Mouse (Mus musculus): ENCODE results near the gene Bcl2l11. TPM values are rescaled to one million over a fixed set of nuclear protein-coding genes. Genes with fewer than 3 reads are reported as not detected.

The Bcl2l11 gene
- polyA plus RNA-seq, 1 experiment from 2014 or later = 15.3 TPM

GRCm38 (mm10) chr2:128118971-128119370 is 6.9 kb upstream of the Bcl2l11 start:
- Histone ChIP-seq H3K9me3 (ENCODE audit: control insufficient read depth, low read length) (no peaks in the 10 kb centered on the region), H3K4me1 (replicated peaks; ENCODE audit: control insufficient read depth, insufficient read depth, low read length) (peaks cover 8% of the 10 kb centered on the region), H3K4me3 (ENCODE audit: low read depth, low read length) (no peak overlapping the region), H3K27me3 (replicated peaks; ENCODE audit: control insufficient read depth, insufficient read depth, low read length) (peaks cover 27% of the 10 kb centered on the region), H3K27ac (ENCODE audit: low read depth, low read length) (no peak overlapping the region), H3K36me3 (ENCODE audit: control insufficient read depth, insufficient read depth, low read length) (no peaks in the 10 kb centered on the region), H3K9ac (ENCODE audit: low read depth, low read length) (no peak overlapping the region), H3K4me2 (no peak overlapping the region)
- 86% methylated on average over 9 of the region's 9 CpGs for WGBS
- ATAC-seq (replicated peaks; ENCODE audit: low FRiP score) (no peak), DNase-seq (ENCODE audit: low spot score) (no peak)

- Histone ChIP-seq H3K9ac (ENCODE audit: low read depth, low read length) (peak overlapping the region; percentile 23; the same call in 1 of the 2 replicates), H3K27ac (ENCODE audit: low read depth, low read length) (no peak overlapping the region), H3K4me2 (peak overlapping the region; percentile 99), H3K36me3 (ENCODE audit: control insufficient read depth, insufficient read depth, low read length) (no peaks in the 10 kb centered on the region), H3K27me3 (replicated peaks; ENCODE audit: control insufficient read depth, insufficient read depth, low read length) (peaks cover 40% of the 10 kb centered on the region), H3K4me3 (ENCODE audit: low read depth, low read length) (peak overlapping the region; percentile 23), H3K4me1 (replicated peaks; ENCODE audit: control insufficient read depth, insufficient read depth, low read length) (peaks cover 15% of the 10 kb centered on the region), H3K9me3 (ENCODE audit: control insufficient read depth, low read length) (no peaks in the 10 kb centered on the region)
- DNase-seq (ENCODE audit: low spot score) (peak; percentile 48), ATAC-seq (replicated peaks; ENCODE audit: low FRiP score) (no peak)
- 2% methylated on average over 9 of the region's 9 CpGs for WGBS
Observed at GRCm38 (mm10) chr2:128122491-128122890, 3.3 kb upstream of the Bcl2l11 start.

GRCm38 (mm10) chr2:128122891-128123771 is 2.7 kb upstream of the Bcl2l11 start:
- WGBS = 2% methylated on average over 40 of the region's 40 CpGs
- H3K4me2 ChIP-seq = peak overlapping the region; percentile 99
- peaks cover 16% of the 10 kb centered on the region for H3K4me1 ChIP-seq (replicated peaks; ENCODE audit: control insufficient read depth, insufficient read depth, low read length)
- no peaks in the 10 kb centered on the region for H3K36me3 ChIP-seq (ENCODE audit: control insufficient read depth, insufficient read depth, low read length)
- H3K9ac ChIP-seq (ENCODE audit: low read depth, low read length) = peak overlapping the region; percentile 23; the same call in 1 of the 2 replicates
- H3K27me3 ChIP-seq (replicated peaks; ENCODE audit: control insufficient read depth, insufficient read depth, low read length) = peaks cover 40% of the 10 kb centered on the region
- peak overlapping the region; percentile 85 for H3K4me3 ChIP-seq (ENCODE audit: low read depth, low read length)
- DNase-seq (ENCODE audit: low spot score) = peak; percentile 48
- no peak for ATAC-seq (replicated peaks; ENCODE audit: low FRiP score)
- H3K9me3 ChIP-seq (ENCODE audit: control insufficient read depth, low read length) = no peaks in the 10 kb centered on the region
- no peak overlapping the region for H3K27ac ChIP-seq (ENCODE audit: low read depth, low read length)

- Histone ChIP-seq H3K36me3 (ENCODE audit: control insufficient read depth, insufficient read depth, low read length) (no peaks in the 10 kb centered on the region), H3K9ac (ENCODE audit: low read depth, low read length) (0 out of 2 replicates have a peak overlapping the region, but pooled peaks have one; percentile 30), H3K4me1 (replicated peaks; ENCODE audit: control insufficient read depth, insufficient read depth, low read length) (peaks cover 22% of the 10 kb centered on the region), H3K4me3 (ENCODE audit: low read depth, low read length) (peak overlapping the region; percentile 85), H3K9me3 (ENCODE audit: control insufficient read depth, low read length) (no peaks in the 10 kb centered on the region), H3K4me2 (peak overlapping the region; percentile 99), H3K27me3 (replicated peaks; ENCODE audit: control insufficient read depth, insufficient read depth, low read length) (peaks cover 42% of the 10 kb centered on the region), H3K27ac (ENCODE audit: low read depth, low read length) (no peak overlapping the region)
- WGBS = 4% methylated on average over 23 of the region's 23 CpGs
- ATAC-seq (replicated peaks; ENCODE audit: low FRiP score) (no peak), DNase-seq (ENCODE audit: low spot score) (peak; percentile 51)
Observed at GRCm38 (mm10) chr2:128123921-128124683, 1.7 kb upstream of the Bcl2l11 start.

DNA sequence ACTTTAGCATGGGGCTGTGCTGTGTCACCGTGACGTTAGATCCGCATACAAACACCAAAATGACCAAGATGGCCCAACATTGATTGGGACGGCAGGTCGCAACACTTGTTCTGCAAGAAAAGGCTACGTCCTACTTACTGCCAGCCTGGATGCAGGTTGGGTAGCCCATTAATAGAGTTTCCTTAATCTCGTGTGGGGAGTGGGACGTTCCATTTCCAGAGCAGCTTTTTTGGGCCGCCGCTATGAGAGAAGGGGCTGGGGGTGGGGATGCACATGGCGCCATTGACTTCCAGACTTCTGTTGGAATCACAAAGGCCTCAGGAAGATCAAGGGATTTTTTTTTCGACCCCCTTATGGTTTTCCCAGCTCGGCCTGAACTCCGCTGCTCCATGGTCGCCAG is 1.1 kb upstream of the Bcl2l11 start:
- no peak overlapping the region for H3K27ac ChIP-seq (ENCODE audit: low read depth, low read length)
- H3K9ac ChIP-seq (ENCODE audit: low read depth, low read length) = peak overlapping the region; percentile 30
- ATAC-seq (replicated peaks; ENCODE audit: low FRiP score) = no peak
- WGBS = 6% methylated on average over 15 of the region's 15 CpGs
- peak overlapping the region; percentile 99 for H3K4me2 ChIP-seq
- H3K9me3 ChIP-seq (ENCODE audit: control insufficient read depth, low read length) = no peaks in the 10 kb centered on the region
- peaks cover 22% of the 10 kb centered on the region for H3K4me1 ChIP-seq (replicated peaks; ENCODE audit: control insufficient read depth, insufficient read depth, low read length)
- H3K27me3 ChIP-seq (replicated peaks; ENCODE audit: control insufficient read depth, insufficient read depth, low read length) = peaks cover 42% of the 10 kb centered on the region
- H3K36me3 ChIP-seq (ENCODE audit: control insufficient read depth, insufficient read depth, low read length) = 0 out of 2 replicates have a peak, but pooled peaks cover 3% of the 10 kb centered on the region
- no peak for DNase-seq (ENCODE audit: low spot score)
- H3K4me3 ChIP-seq (ENCODE audit: low read depth, low read length) = peak overlapping the region; percentile 85

- Histone ChIP-seq H3K27me3 (replicated peaks; ENCODE audit: control insufficient read depth, insufficient read depth, low read length) (peaks cover 38% of the 10 kb centered on the region), H3K4me3 (ENCODE audit: low read depth, low read length) (peak overlapping the region; percentile 85), H3K4me1 (replicated peaks; ENCODE audit: control insufficient read depth, insufficient read depth, low read length) (peaks cover 22% of the 10 kb centered on the region), H3K36me3 (ENCODE audit: control insufficient read depth, insufficient read depth, low read length) (peaks cover 7% of the 10 kb centered on the region; the same call in 1 of the 2 replicates), H3K27ac (ENCODE audit: low read depth, low read length) (peak overlapping the region; percentile 79), H3K9ac (ENCODE audit: low read depth, low read length) (peak overlapping the region; percentile 86), H3K4me2 (peak overlapping the region; percentile 99), H3K9me3 (ENCODE audit: control insufficient read depth, low read length) (no peaks in the 10 kb centered on the region)
- DNase-seq (ENCODE audit: low spot score) = no peak
- ATAC-seq (replicated peaks; ENCODE audit: low FRiP score) = no peak; the same call in 1 of the 2 replicates
- WGBS = under 1% methylated on average over 35 of the region's 35 CpGs
Observed at GRCm38 (mm10) chr2:128126591-128127051, 783 bp downstream of the Bcl2l11 start.

GRCm38 (mm10) chr2:128127121-128127671 is 1.4 kb downstream of the Bcl2l11 start:
- peaks cover 32% of the 10 kb centered on the region for H3K27me3 ChIP-seq (replicated peaks; ENCODE audit: control insufficient read depth, insufficient read depth, low read length)
- H3K9ac ChIP-seq (ENCODE audit: low read depth, low read length) = peak overlapping the region; percentile 86
- DNase-seq (ENCODE audit: low spot score) (peak; percentile 94), ATAC-seq (replicated peaks; ENCODE audit: low FRiP score) (peak; percentile 89)
- H3K4me2 ChIP-seq = peak overlapping the region; percentile 99
- peak overlapping the region; percentile 85 for H3K4me3 ChIP-seq (ENCODE audit: low read depth, low read length)
- H3K9me3 ChIP-seq (ENCODE audit: control insufficient read depth, low read length) = no peaks in the 10 kb centered on the region
- peak overlapping the region; percentile 66 for H3K27ac ChIP-seq (ENCODE audit: low read depth, low read length)
- peaks cover 22% of the 10 kb centered on the region for H3K4me1 ChIP-seq (replicated peaks; ENCODE audit: control insufficient read depth, insufficient read depth, low read length)
- under 1% methylated on average over 59 of the region's 67 CpGs for WGBS
- H3K36me3 ChIP-seq (ENCODE audit: control insufficient read depth, insufficient read depth, low read length) = peaks cover 8% of the 10 kb centered on the region; the same call in 1 of the 2 replicates

DNA sequence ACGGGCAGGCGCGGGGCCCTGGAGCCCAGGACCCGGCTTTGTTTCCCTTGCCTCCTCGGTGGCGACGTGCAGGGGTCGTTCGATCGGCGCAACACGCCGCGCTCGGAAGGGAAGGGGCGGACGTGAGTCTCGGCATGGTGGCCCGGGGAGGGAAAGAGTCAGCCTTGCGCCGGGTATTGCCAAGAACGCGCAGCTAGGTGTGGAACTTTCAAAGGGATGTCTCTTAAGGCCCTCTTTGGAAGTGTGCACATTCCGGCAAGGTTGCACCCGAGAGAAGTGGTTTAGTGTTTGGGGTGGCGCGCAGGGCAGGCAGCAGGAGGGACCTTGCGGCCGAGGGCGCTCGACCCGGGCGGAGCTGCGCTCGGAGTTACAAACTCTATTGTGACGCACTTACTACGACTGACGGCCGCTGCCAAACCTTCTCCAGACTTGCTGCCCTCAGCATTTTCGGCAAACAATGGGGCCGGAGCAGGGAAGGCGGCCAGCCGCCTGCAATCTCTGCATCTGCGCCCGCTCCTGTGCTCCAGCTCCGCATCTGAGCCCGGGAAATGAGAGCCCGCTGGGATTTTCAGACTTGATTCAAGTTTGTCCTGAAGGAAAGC is 2.0 kb downstream of the Bcl2l11 start:
- Histone ChIP-seq H3K9me3 (ENCODE audit: control insufficient read depth, low read length) (no peaks in the 10 kb centered on the region), H3K4me3 (ENCODE audit: low read depth, low read length) (peak overlapping the region; percentile 85), H3K36me3 (ENCODE audit: control insufficient read depth, insufficient read depth, low read length) (peaks cover 8% of the 10 kb centered on the region; the same call in 1 of the 2 replicates), H3K27me3 (replicated peaks; ENCODE audit: control insufficient read depth, insufficient read depth, low read length) (peaks cover 26% of the 10 kb centered on the region), H3K4me1 (replicated peaks; ENCODE audit: control insufficient read depth, insufficient read depth, low read length) (peaks cover 19% of the 10 kb centered on the region), H3K4me2 (peak overlapping the region; percentile 99), H3K27ac (ENCODE audit: low read depth, low read length) (peak overlapping the region; percentile 66), H3K9ac (ENCODE audit: low read depth, low read length) (peak overlapping the region; percentile 76)
- WGBS = 1% methylated on average over 48 of the region's 48 CpGs
- DNase-seq (ENCODE audit: low spot score) = peak; percentile 81
- peak; percentile 13 for ATAC-seq (replicated peaks; ENCODE audit: low FRiP score)

Measured in liver, embryonic 11.5 days (tissue).